Mouse (Mus musculus) embryonic facial prominence, embryonic 13.5 days (tissue): Measurements from ENCODE around the gene Hbs1l. TPM values are rescaled to one million over a fixed set of nuclear protein-coding genes. Genes with fewer than 3 reads are reported as not detected.

Experiments
- ATAC-seq: fragments of 200-750 bp; cut with Nextera tagmentation; 2 replicates; pipeline ENCODE4 v1.8.0; 2017; ENCODE audit warnings: low read depth; ENCODE audit not compliant: insufficient number of reproducible peaks, insufficient read depth, low FRiP score, low TSS enrichment
- H3K27ac ChIP-seq: fragments of 300-500 bp; sonication (generic); 2 replicates; pipeline ENCODE4 v1.5.1; 2015; ENCODE audit warnings: moderate library complexity, mild to moderate bottlenecking, inconsistent platforms
- H3K27me3 ChIP-seq: fragments of 300-500 bp; sonication (generic); 2 replicates; pipeline ENCODE4 v1.6.1; 2015; ENCODE audit warnings: mild to moderate bottlenecking, inconsistent platforms
- H3K36me3 ChIP-seq: fragments of 300-500 bp; sonication (generic); 2 replicates; pipeline ENCODE4 v1.6.1; 2015; ENCODE audit warnings: mild to moderate bottlenecking, inconsistent platforms
- H3K4me1 ChIP-seq: fragments of 300-500 bp; sonication (generic); 2 replicates; pipeline ENCODE4 v1.6.1; 2015; ENCODE audit warnings: inconsistent platforms
- H3K4me2 ChIP-seq: fragments of 300-500 bp; sonication (generic); 2 replicates; pipeline ENCODE4 v1.6.1; 2015; ENCODE audit warnings: moderate library complexity, mild to moderate bottlenecking, inconsistent platforms
- H3K4me3 ChIP-seq: fragments of 300-500 bp; sonication (generic); 2 replicates; pipeline ENCODE4 v1.5.1; 2015; ENCODE audit warnings: mild to moderate bottlenecking, inconsistent platforms
- H3K9ac ChIP-seq: fragments of 300-500 bp; sonication (generic); 2 replicates; pipeline ENCODE4 v1.6.1; 2015; ENCODE audit warnings: mild to moderate bottlenecking, inconsistent platforms
- H3K9me3 ChIP-seq: fragments of 300-500 bp; sonication (generic); 2 replicates; pipeline ENCODE4 v1.6.1; 2016; ENCODE audit warnings: inconsistent platforms
- whole genome bisulfite sequencing: fragments of 180-500 bp; shearing (Covaris S2); methylation state at CpG from one replicate; pipeline ENCODE4 v1.1.7; 2015; ENCODE audit warnings: mixed read lengths; 5-methylcytosine and 5-hydroxymethylcytosine counted together
- polyA plus RNA-seq: library from polyadenylated mRNA; unstranded; fragments of >200 nt; fragmentation: Nextera tagmentation; extraction: Ambion mirVana; gene quantifications from 2 replicates; pipeline ENCODE4 v1.2.1, GENCODE M21; 2015

Gene Hbs1l
- polyA plus RNA-seq, 1 experiment from 2014 or later = 88.0 TPM

DNA sequence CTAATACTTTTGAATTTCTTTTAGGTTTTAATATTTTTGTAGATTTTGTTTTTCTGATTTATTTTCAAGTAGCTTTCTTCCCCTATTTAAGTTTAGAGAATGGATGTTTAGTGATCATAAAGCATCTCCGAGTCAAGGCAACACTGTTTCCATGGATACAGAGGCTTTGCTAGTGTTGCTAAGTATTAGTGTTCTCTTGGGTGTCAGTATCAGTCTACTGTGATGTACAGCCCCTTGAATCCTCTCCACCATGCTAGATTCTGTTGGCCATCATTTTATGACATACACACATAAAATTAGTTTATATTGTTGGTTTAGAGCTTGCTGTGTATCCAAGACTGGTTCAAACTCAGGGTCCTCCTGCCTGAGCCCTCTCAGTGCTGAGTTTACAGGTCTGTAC is 20.3 kb downstream of the Hbs1l start:
- WGBS = 90% methylated on average over 1 of the region's 1 CpGs
- Histone ChIP-seq H3K4me2 (no peak overlapping the region), H3K4me3 (no peak overlapping the region), H3K36me3 (peaks cover 30% of the 10 kb centered on the region), H3K27ac (no peak overlapping the region), H3K9me3 (no peaks in the 10 kb centered on the region), H3K27me3 (no peaks in the 10 kb centered on the region), H3K4me1 (0 out of 2 replicates have a peak, but pooled peaks cover 3% of the 10 kb centered on the region), H3K9ac (no peak overlapping the region)
- no peak for ATAC-seq

GRCm38 (mm10) chr10:21318250-21318649 is 22.5 kb downstream of the Hbs1l start:
- H3K27me3 ChIP-seq = no peaks in the 10 kb centered on the region
- H3K4me2 ChIP-seq = no peak overlapping the region
- WGBS = 89% methylated on average over 4 of the region's 4 CpGs
- no peak overlapping the region for H3K9ac ChIP-seq
- peaks cover 30% of the 10 kb centered on the region for H3K36me3 ChIP-seq
- no peak for ATAC-seq
- no peak overlapping the region for H3K27ac ChIP-seq
- H3K4me1 ChIP-seq = 0 out of 2 replicates have a peak, but pooled peaks cover 3% of the 10 kb centered on the region
- no peak overlapping the region for H3K4me3 ChIP-seq
- no peaks in the 10 kb centered on the region for H3K9me3 ChIP-seq

GRCm38 (mm10) chr10:21318996-21319395 is 23.2 kb downstream of the Hbs1l start:
- Histone ChIP-seq H3K4me1 (no peaks in the 10 kb centered on the region), H3K36me3 (peaks cover 28% of the 10 kb centered on the region), H3K27me3 (no peaks in the 10 kb centered on the region), H3K9ac (no peak overlapping the region), H3K27ac (no peak overlapping the region), H3K9me3 (no peaks in the 10 kb centered on the region), H3K4me3 (no peak overlapping the region), H3K4me2 (no peak overlapping the region)
- no peak for ATAC-seq
- WGBS = 89% methylated on average over 1 of the region's 1 CpGs

DNA sequence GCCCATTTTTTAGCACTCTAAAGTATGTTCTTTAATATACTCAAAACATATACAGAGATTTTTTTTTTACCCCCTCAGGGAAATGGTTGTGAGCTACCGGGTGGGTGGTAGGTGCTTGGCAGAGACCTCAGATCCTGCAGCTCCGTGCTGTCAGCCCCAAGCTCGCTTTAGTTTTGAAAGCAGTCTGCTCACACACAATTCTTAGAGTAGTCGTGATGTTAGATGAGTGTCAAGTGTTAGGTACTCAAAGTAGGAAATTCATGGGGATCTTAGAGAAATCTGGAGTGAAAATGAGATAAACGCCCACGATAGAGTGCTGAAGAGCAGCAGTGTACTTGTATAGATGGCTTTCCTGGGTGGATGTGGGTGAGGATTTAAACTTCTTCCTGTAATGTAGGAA is 24.8 kb downstream of the Hbs1l start:
- Histone ChIP-seq H3K9me3 (no peaks in the 10 kb centered on the region), H3K4me2 (no peak overlapping the region), H3K9ac (no peak overlapping the region), H3K4me1 (no peaks in the 10 kb centered on the region), H3K36me3 (peaks cover 36% of the 10 kb centered on the region), H3K4me3 (no peak overlapping the region), H3K27me3 (no peaks in the 10 kb centered on the region), H3K27ac (no peak overlapping the region)
- ATAC-seq = no peak
- 85% methylated on average over 6 of the region's 6 CpGs for WGBS

- WGBS = 91% methylated on average over 6 of the region's 6 CpGs
- Histone ChIP-seq H3K4me3 (no peak overlapping the region), H3K27me3 (no peaks in the 10 kb centered on the region), H3K36me3 (peaks cover 19% of the 10 kb centered on the region), H3K4me1 (no peaks in the 10 kb centered on the region), H3K9me3 (no peaks in the 10 kb centered on the region), H3K4me2 (no peak overlapping the region), H3K9ac (no peak overlapping the region), H3K27ac (no peak overlapping the region)
- ATAC-seq = no peak
Observed at GRCm38 (mm10) chr10:21326352-21326751, 30.6 kb downstream of the Hbs1l start.

- Histone ChIP-seq H3K4me1 (no peaks in the 10 kb centered on the region), H3K9ac (no peak overlapping the region), H3K4me2 (no peak overlapping the region), H3K36me3 (peaks cover 27% of the 10 kb centered on the region), H3K9me3 (no peaks in the 10 kb centered on the region), H3K27me3 (no peaks in the 10 kb centered on the region), H3K27ac (no peak overlapping the region; the same call in 1 of the 2 replicates), H3K4me3 (no peak overlapping the region)
- WGBS = 84% methylated on average over 7 of the region's 7 CpGs
- ATAC-seq = no peak
Observed at GRCm38 (mm10) chr10:21327605-21328135, 31.9 kb downstream of the Hbs1l start.

DNA sequence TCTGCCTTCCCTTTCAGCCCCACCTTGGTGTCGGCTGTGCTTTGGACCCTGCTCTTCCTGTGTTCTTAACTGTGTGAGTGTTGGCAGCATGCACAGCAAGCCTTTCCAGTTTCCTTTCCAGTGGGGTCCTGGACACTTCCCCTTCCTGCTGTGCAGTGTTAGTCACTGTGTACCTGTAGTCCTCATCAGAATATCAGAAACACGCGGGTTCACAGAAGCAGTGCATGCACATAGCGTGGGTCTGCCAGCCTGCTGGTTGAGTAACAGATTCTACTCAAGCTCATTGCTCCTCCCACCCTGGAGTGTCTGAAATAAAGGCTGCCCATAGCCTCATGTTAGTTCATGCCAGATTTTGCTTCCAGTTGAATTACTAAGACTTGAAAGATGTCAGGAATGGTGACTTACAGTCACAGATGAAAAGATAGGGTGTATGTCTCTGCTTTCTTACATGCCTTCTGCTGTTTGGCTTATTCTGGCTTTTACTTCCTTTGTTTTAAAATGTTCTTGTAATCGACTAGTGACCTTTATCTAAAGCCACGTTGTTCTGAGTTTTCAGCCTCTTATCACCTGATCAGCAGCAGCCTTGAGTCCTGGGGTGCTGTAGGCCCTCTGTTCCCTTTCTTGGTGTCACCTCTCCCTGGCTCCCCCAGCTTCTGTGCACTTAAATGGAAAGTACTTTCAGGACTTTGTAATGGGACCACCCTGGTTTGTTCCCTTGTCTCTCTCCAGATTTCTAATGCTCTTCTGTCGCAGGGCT is 38.7 kb downstream of the Hbs1l start:
- no peak overlapping the region for H3K9ac ChIP-seq
- H3K36me3 ChIP-seq = peaks cover 59% of the 10 kb centered on the region
- ATAC-seq = no peak
- H3K27ac ChIP-seq = no peak overlapping the region
- 84% methylated on average over 7 of the region's 7 CpGs for WGBS
- no peak overlapping the region for H3K4me2 ChIP-seq
- H3K4me1 ChIP-seq = no peaks in the 10 kb centered on the region
- H3K4me3 ChIP-seq = no peak overlapping the region
- no peaks in the 10 kb centered on the region for H3K27me3 ChIP-seq
- peaks cover 4% of the 10 kb centered on the region; the same call in 1 of the 2 replicates for H3K9me3 ChIP-seq

GRCm38 (mm10) chr10:21335534-21335933 is 39.8 kb downstream of the Hbs1l start:
- no peak for ATAC-seq
- Histone ChIP-seq H3K9ac (no peak overlapping the region), H3K27me3 (no peaks in the 10 kb centered on the region), H3K4me3 (no peak overlapping the region), H3K9me3 (peaks cover 4% of the 10 kb centered on the region; the same call in 1 of the 2 replicates), H3K27ac (no peak overlapping the region), H3K4me1 (no peaks in the 10 kb centered on the region), H3K36me3 (peaks cover 62% of the 10 kb centered on the region), H3K4me2 (no peak overlapping the region)
- 91% methylated on average over 5 of the region's 5 CpGs for WGBS

DNA sequence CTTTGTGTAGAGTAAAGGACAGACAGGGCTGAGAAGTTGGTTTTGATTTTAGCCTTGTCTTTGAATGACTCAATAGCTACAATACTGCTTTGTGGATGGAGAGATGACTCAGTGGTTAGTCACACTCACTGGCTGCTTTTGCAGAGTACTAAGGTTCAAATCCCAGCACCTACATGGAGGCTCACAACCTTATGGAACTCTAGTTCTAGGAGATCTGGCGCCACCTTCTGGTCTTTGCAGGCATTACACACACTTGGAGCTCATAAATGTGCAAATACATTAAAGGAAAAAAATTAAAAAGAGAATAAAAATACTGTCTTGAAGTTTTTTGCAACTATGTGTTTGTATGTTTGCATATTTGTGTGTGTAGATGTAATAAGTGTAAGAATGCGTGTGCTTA is 41.4 kb downstream of the Hbs1l start:
- 68% methylated on average over 2 of the region's 2 CpGs for WGBS
- Histone ChIP-seq H3K9ac (no peak overlapping the region), H3K4me2 (no peak overlapping the region), H3K4me1 (no peaks in the 10 kb centered on the region), H3K27me3 (no peaks in the 10 kb centered on the region), H3K9me3 (peaks cover 4% of the 10 kb centered on the region; the same call in 1 of the 2 replicates), H3K27ac (no peak overlapping the region), H3K36me3 (peaks cover 68% of the 10 kb centered on the region), H3K4me3 (no peak overlapping the region)
- no peak for ATAC-seq

DNA sequence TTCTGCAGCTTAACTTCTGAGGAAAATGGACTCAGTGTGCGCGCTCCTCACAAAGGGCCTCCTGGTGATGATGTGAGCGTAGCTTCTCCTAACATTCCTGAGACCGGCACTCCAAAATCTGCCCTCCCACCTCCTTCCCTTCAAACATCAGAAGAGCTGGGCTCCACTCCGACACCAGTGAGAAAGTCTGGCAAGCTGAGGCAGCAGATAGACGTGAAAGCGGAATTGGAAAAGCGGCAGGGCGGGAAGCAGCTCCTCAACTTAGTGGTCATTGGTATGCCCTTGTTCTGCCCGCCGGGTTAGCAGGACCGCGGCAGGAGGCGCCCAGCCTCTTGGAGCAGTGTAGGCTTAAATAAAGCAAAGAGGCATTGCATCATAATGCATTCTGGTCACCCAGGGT is 45.9 kb downstream of the Hbs1l start:
- Histone ChIP-seq H3K27me3 (no peaks in the 10 kb centered on the region), H3K4me2 (no peak overlapping the region), H3K36me3 (peaks cover 55% of the 10 kb centered on the region), H3K9me3 (peaks cover 4% of the 10 kb centered on the region; the same call in 1 of the 2 replicates), H3K4me3 (no peak overlapping the region), H3K9ac (no peak overlapping the region), H3K27ac (no peak overlapping the region), H3K4me1 (no peaks in the 10 kb centered on the region)
- ATAC-seq = no peak
- 88% methylated on average over 14 of the region's 14 CpGs for WGBS

GRCm38 (mm10) chr10:21342331-21343005 is 46.7 kb downstream of the Hbs1l start:
- ATAC-seq = no peak
- no peaks in the 10 kb centered on the region for H3K4me1 ChIP-seq
- H3K9ac ChIP-seq = no peak overlapping the region
- 90% methylated on average over 11 of the region's 11 CpGs for WGBS
- H3K36me3 ChIP-seq = peaks cover 55% of the 10 kb centered on the region
- no peak overlapping the region for H3K4me2 ChIP-seq
- no peaks in the 10 kb centered on the region for H3K27me3 ChIP-seq
- H3K4me3 ChIP-seq = no peak overlapping the region
- no peak overlapping the region for H3K27ac ChIP-seq
- H3K9me3 ChIP-seq = no peaks in the 10 kb centered on the region

GRCm38 (mm10) chr10:21347332-21347731 is 51.6 kb downstream of the Hbs1l start:
- no peaks in the 10 kb centered on the region for H3K9me3 ChIP-seq
- H3K9ac ChIP-seq = no peak overlapping the region
- ATAC-seq = no peak
- no peak overlapping the region for H3K4me3 ChIP-seq
- WGBS = 93% methylated on average over 4 of the region's 4 CpGs
- H3K36me3 ChIP-seq = peaks cover 54% of the 10 kb centered on the region
- H3K4me2 ChIP-seq = no peak overlapping the region
- no peak overlapping the region for H3K27ac ChIP-seq
- no peaks in the 10 kb centered on the region for H3K4me1 ChIP-seq
- no peaks in the 10 kb centered on the region for H3K27me3 ChIP-seq
